Mouse (Mus musculus) Patski (cell line): Measurements from ENCODE around the gene Dlgap3. TPM values are rescaled to one million over a fixed set of nuclear protein-coding genes. Genes with fewer than 3 reads are reported as not detected.

Experiments used
- ATAC-seq: fragments of 100-300 bp; one replicate; pipeline ENCODE4 v1.8.0; 2021
- CTCF ChIA-PET: fragments of 350-600 bp; sonication (Branson Sonifier 250); formaldehyde crosslinking; loops from one replicate; lab custom pipeline; 2022; ENCODE audit warnings: inconsistent platforms; lab: Charles Lee
- POLR2A ChIA-PET: fragments of 350-600 bp; sonication (Branson Sonifier 250); formaldehyde crosslinking; loops from one replicate; lab custom pipeline; 2022; ENCODE audit warnings: antibody characterized with exemption, inconsistent platforms; lab: Charles Lee
- DNase-seq: peaks from one replicate; pipeline ENCODE4 v3.0.0-alpha.2; 2011; ENCODE audit warnings: low read depth, low spot score
- H3K27me3 ChIP-seq: fragments of 371-371 bp; one replicate; pipeline ENCODE4 v1.5.1; 2021
- CTCF ChIP-seq: fragments of 100-300 bp; IDR thresholded peaks from one replicate; pipeline ENCODE4 v1.5.1; 2021
- in situ Hi-C: fragments of 300-500 bp; cut with MboI; formaldehyde crosslinking; loops from 3 replicates; pipeline ENCODE4 v1.11.1; 2018; ENCODE audit warnings: low pct_unique_long_range_greater_than_20kb, mixed read lengths
- polyA plus RNA-seq: library from polyadenylated mRNA; unstranded; gene quantifications from one replicate; pipeline ENCODE4 v1.2.3, GENCODE M21; 2021

The Dlgap3 gene
- polyA plus RNA-seq, 1 experiment from 2014 or later = 0.85 TPM

DNA sequence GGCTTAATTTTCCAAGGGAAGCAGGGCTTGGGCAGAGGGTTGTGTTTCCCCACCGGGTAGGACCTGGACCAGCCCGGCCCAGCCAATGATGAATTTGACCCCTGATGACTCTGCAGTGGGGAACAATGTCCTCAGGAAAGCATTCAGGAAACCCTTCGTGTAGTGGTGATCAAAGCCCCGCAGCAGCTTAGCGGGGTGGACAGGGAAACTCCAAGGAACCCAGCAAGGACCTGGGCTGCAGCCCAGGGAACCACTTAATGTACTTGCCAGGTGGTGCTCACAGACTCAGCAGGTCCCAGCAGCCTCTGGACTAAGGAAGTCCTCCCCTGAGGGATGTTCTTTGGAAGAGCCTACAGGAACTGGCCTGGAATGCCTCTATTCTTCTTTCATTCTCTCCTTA is 87.7 kb downstream of the Dlgap3 start:
- in situ Hi-C loops = loop anchor here (10.0 kb wide), 1 partner anchor 108 kb away; no protein-coding TSS in a partner anchor
- ATAC-seq = no peak
- no peak for DNase-seq
- no peak for TF ChIP-seq CTCF
- no peaks in the 10 kb centered on the region for H3K27me3 ChIP-seq
- ChIA-PET CTCF (interaction anchor here (1.3 kb wide), 1 partner anchor 13 kb away, joined by 4 read pairs; the partner anchor contains the start of gene Smim12), POLR2A (no interaction called here)

DNA sequence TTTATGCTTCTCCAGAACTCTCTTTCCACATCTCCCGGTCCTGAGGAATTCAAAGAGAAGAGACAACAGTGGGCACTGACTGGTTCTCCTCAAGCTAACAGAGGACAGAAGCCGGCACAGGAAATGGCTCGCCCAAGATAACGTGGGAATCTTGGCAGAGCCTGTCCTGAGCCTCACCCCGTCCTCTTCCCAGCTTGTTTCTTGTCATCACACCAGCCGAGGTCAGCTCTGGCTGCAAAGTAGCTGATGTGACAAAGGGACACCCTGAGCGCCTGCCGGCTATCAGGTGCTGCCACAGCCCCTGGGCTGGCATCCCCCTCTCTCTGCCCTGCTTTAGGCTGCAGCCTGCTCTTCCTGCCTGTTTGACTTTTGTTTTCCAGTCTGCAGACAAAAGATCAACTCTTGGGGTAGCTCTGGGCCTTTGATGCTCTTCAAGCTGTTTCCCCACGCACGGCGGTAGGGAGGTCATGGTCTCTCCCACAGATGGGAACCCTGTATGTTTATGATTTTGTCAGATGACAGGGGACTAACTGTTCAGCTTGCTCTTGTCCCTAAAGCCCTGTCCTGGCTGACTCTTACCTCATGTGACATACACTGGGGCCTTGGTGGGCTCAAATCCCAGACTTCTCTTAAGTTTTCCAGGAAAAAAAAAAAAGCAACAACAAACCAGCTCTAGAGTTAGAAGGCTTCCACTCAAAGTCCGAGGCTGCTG is 89.3 kb downstream of the Dlgap3 start:
- POLR2A ChIA-PET = no interaction called here
- no peak for DNase-seq
- in situ Hi-C loops = loop anchor here (10.0 kb wide), 1 partner anchor 106 kb away; no protein-coding TSS in a partner anchor

DNA sequence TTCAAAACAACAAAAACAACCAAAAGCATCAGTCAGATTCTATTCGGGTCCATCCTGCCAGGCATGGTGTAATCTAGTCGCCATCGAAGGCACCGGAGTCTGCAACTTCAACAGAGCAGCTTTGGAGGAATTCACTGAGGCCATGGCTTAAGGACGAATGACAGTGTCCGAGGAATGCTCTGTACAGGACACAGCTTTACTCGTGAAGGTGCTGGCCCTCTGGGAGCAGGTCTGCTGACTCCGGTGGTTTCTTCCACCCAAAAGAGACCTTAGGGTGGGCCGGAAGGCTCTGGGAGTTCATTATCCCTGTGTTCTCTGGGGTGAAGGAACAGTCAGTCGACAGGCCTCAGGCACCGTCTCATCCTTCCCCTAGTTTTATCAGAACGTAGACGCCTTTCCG is 92.6 kb downstream of the Dlgap3 start:
- DNase-seq (no peak), ATAC-seq (no peak)
- ChIA-PET CTCF (interaction anchor here (1.1 to 1.8 kb wide), 2 partner anchors 12 to 18 kb away, joined by 4 to 7 read pairs; partner anchors contain the start of gene Smim12), POLR2A (no interaction called here)
- TF ChIP-seq CTCF = no peak
- no peaks in the 10 kb centered on the region for H3K27me3 ChIP-seq
- in situ Hi-C loops = no loop called here

More for the DNA sequence above, 89.3 kb downstream of the Dlgap3 start:
- TF ChIP-seq CTCF = no peak
- ATAC-seq = no peak
- CTCF ChIA-PET = interaction anchor here (0.6 kb wide), 1 partner anchor 8 kb away, joined by 3 read pairs; no protein-coding TSS in a partner anchor
- H3K27me3 ChIP-seq = no peaks in the 10 kb centered on the region

DNA sequence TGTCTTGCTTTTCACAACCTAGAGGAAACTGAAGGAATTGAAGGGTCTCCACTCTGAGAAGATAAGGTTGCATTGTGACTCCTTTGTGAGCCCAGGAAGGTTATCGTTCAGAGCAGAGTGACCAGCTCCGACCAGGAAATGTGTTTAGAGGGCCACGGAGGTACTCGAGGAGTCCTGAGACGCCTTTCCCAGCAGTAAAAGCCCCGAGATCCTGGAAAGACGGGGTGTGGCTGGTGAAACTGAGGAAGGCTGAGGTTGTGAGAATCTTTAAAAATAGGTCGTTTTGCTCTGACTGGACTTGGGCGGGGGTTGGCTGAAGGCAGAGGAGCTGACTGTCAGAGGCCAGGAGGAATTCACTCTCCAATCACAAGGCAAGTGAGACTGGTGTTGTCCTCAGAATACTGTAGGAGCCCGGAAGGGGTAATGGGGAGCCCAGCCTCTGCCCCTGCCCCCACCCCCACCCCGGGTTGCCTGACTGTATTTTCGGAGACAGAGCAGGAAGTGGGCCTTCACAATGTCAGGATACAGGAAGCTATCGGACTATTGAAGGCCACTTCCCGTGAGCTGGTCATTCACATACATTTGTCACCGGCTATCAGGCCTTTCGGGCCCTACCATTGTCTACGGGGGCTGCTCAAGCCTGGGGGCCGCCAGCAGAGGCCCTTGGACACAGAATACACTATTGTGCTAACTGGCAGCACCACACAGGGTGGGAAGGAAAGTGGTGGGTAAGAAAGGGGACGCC is 94.6 kb downstream of the Dlgap3 start:
- in situ Hi-C loops = no loop called here
- no peaks in the 10 kb centered on the region for H3K27me3 ChIP-seq
- POLR2A ChIA-PET = interaction anchor here (1.0 kb wide), 1 partner anchor 12 kb away, joined by 3 read pairs; no protein-coding TSS in a partner anchor
- ATAC-seq = no peak
- CTCF ChIA-PET = interaction anchor here (3.0 kb wide), 1 partner anchor 13 kb away, joined by 6 read pairs; no protein-coding TSS in a partner anchor
- TF ChIP-seq CTCF = no peak
- DNase-seq = no peak

DNA sequence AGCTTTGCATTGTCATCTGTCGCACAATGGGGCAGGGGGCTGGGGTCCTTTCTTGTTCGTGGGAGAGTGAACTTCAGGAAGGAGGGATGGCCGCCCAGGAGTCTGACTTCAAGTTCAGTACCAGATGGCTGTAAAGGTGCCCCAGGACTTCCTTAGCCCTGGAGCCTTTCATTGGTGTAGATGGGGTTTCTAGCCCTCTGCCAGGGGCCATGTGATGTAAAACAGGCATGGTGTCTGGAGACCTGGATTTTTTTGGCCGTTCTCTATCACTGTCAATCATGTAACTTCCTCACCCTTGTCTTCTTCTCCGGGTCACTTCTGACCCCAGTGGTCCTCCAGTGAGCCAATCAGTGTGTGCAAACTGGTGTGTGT is 95.2 kb downstream of the Dlgap3 start:
- in situ Hi-C loops = no loop called here
- H3K27me3 ChIP-seq = no peaks in the 10 kb centered on the region
- ATAC-seq (no peak), DNase-seq (no peak)
- TF ChIP-seq CTCF = no peak
- ChIA-PET POLR2A (interaction anchor here (1.0 kb wide), 1 partner anchor 13 kb away, joined by 3 read pairs; no protein-coding TSS in a partner anchor), CTCF (interaction anchor here (3.0 kb wide), 1 partner anchor 14 kb away, joined by 6 read pairs; no protein-coding TSS in a partner anchor)

DNA sequence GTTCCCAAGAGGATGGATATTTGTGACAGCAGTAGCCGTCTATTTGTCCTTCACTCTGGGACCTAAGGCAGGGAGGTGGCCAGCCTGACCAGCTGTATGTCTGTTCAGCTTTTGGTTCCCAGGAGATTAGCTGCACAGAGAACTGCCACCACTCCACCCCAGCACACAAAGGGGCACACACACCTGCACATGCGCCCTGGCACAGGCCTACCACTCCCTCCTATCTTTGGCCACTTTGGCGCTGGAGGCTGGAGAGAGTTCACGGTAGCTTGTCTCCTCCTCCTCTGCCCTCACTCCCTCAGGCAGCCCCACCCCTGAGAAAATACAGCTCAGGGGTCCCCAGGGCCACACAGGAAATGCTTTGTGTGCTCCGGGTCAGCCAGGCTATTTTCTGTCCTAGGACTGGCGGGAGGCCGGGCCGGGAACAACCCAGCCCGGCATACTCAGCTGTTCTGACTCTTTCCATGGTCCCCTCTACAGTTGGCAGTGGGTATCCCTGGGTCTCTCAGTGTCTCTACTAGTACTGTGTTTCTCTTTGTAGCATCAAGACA is 109.5 kb downstream of the Dlgap3 start:
- no peak for TF ChIP-seq CTCF
- ChIA-PET POLR2A (no interaction called here), CTCF (no interaction called here)
- DNase-seq (no peak), ATAC-seq (no peak)
- in situ Hi-C loops = no loop called here
- H3K27me3 ChIP-seq = peaks cover 6% of the 10 kb centered on the region

DNA sequence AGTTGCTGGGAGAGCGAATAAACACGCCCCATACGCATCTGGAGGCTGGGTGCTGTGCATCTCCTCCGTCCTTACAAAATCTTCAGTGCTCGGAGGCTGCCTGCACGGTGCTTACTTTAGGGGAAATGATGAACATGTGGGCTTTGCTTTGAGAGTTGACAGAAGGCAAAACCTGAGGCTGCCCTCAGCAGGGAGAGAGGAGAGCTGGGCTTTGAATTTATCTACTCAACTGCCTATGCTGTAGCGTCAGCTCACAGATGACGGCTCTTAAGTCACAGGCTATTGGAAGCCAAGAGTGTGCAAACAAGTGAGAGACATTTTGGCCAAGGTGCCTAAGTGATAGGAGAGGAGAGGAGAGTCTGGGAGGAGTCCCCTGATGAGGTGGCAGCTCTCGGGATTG is 110.2 kb downstream of the Dlgap3 start:
- no peak for TF ChIP-seq CTCF
- POLR2A ChIA-PET = no interaction called here
- H3K27me3 ChIP-seq = peaks cover under 1% of the 10 kb centered on the region
- CTCF ChIA-PET = no interaction called here
- DNase-seq (no peak), ATAC-seq (no peak)
- in situ Hi-C loops = no loop called here

Other genes starting within 250 kb of the Dlgap3 start
- 22.2 TPM for gene Zmym4, start 201.1 kb upstream of the Dlgap3 start, polyA plus RNA-seq
- 312 TPM for gene Sfpq, start 147.9 kb upstream of the Dlgap3 start, polyA plus RNA-seq
- 5.7 TPM for gene Zmym1, start 108.1 kb upstream of the Dlgap3 start, polyA plus RNA-seq
- 20.9 TPM for gene Zmym6, start 91.8 kb upstream of the Dlgap3 start, polyA plus RNA-seq
- gene Tmem35b, start 45.5 kb upstream of the Dlgap3 start, polyA plus RNA-seq = 40.9 TPM
- gene Smim12, start 74.6 kb downstream of the Dlgap3 start, polyA plus RNA-seq = 48.3 TPM
- gene Gja4, start 144.8 kb downstream of the Dlgap3 start, polyA plus RNA-seq = 0.12 TPM
- 0.05 TPM for gene Gjb3, start 161.6 kb downstream of the Dlgap3 start, polyA plus RNA-seq
- 23.5 TPM for gene Gjb4, start 184.9 kb downstream of the Dlgap3 start, polyA plus RNA-seq
- gene Gjb5, start 189.0 kb downstream of the Dlgap3 start, polyA plus RNA-seq = 0.04 TPM